Mouse (Mus musculus) forebrain, embryonic 14.5 days (tissue): ENCODE results near the gene 0610037L13Rik. TPM values are rescaled to one million over a fixed set of nuclear protein-coding genes. Genes with fewer than 3 reads are reported as not detected.
A peak's percentile ranks its signal among the peaks of the same experiment; 100 is the strongest.

ENCODE experiments used
- ATAC-seq: fragments of 200-750 bp; cut with Nextera tagmentation; 2 replicates; pipeline ENCODE4 v1.8.0; 2017; ENCODE audit warnings: mild to moderate bottlenecking, moderate library complexity
- DNase-seq: peaks from one replicate; pipeline ENCODE4 v3.0.0-alpha.2; 2015; ENCODE audit warnings: low spot score
- H3K27ac ChIP-seq: fragments of 300-500 bp; sonication (generic); 2 replicates; pipeline ENCODE4 v1.5.1; 2014; ENCODE audit warnings: low read depth, mild to moderate bottlenecking, control low read depth, low read length, moderate library complexity
- H3K27me3 ChIP-seq: fragments of 300-500 bp; sonication (generic); replicated peaks from 2 replicates; pipeline ENCODE4 v1.6.1; 2014; ENCODE audit warnings: low read length, control low read depth, mixed read lengths; ENCODE audit not compliant: control insufficient read depth, insufficient read depth
- H3K36me3 ChIP-seq: fragments of 300-500 bp; sonication (generic); 2 replicates; pipeline ENCODE4 v1.6.1; 2014; ENCODE audit warnings: low read length, control low read depth; ENCODE audit not compliant: control insufficient read depth, insufficient read depth
- H3K4me1 ChIP-seq: fragments of 300-500 bp; sonication (generic); 2 replicates; pipeline ENCODE4 v1.6.1; 2014; ENCODE audit warnings: antibody characterized with exemption, low read length, control low read depth; ENCODE audit not compliant: control insufficient read depth, insufficient read depth
- H3K4me2 ChIP-seq: fragments of 300-500 bp; sonication (generic); 2 replicates; pipeline ENCODE4 v1.6.1; 2014; ENCODE audit warnings: mild to moderate bottlenecking, control low read depth, low read length
- H3K4me3 ChIP-seq: fragments of 300-500 bp; sonication (generic); 2 replicates; pipeline ENCODE4 v1.5.1; 2014; ENCODE audit warnings: low read depth, low read length, control low read depth
- H3K9ac ChIP-seq: fragments of 300-500 bp; sonication (generic); 2 replicates; pipeline ENCODE4 v1.6.1; 2014; ENCODE audit warnings: mild to moderate bottlenecking, low read length, control low read depth, moderate library complexity
- H3K9me3 ChIP-seq: fragments of 300-500 bp; sonication (generic); replicated peaks from 2 replicates; pipeline ENCODE4 v1.6.1; 2016; ENCODE audit warnings: low read length, control low read depth, mixed read lengths; ENCODE audit not compliant: control insufficient read depth
- WGBS: fragments of 180-500 bp; shearing (Covaris S2); extraction: QIAGEN DNeasy Blood & Tissue Kit; methylation state at CpG from one replicate; pipeline ENCODE4 v1.1.7; 2014; 5-methylcytosine and 5-hydroxymethylcytosine counted together
- polyA plus RNA-seq: library from polyadenylated mRNA; unstranded; fragments of >200 nt; fragmentation: Nextera tagmentation; extraction: Ambion mirVana; gene quantifications from 2 replicates; pipeline ENCODE4 v1.2.1, GENCODE M21; 2014

0610037L13Rik gene
- polyA plus RNA-seq, 1 experiment from 2014 or later: 127 TPM

- Histone ChIP-seq H3K27me3 (no peaks in the 10 kb centered on the region), H3K9me3 (no peaks in the 10 kb centered on the region), H3K4me3 (peak overlapping the region; percentile 66), H3K36me3 (no peaks in the 10 kb centered on the region), H3K27ac (no peak overlapping the region), H3K4me1 (peaks cover 6% of the 10 kb centered on the region; the same call in 1 of the 2 replicates), H3K4me2 (peak overlapping the region; percentile 81), H3K9ac (peak overlapping the region; percentile 78; the same call in 1 of the 2 replicates)
- WGBS: 52% methylated on average over 7 of the region's 7 CpGs
- no peak for ATAC-seq
- no peak for DNase-seq
These were observed 34.2 kb downstream of the 0610037L13Rik start for GRCm38 (mm10) chr4:107923803-107924194.

GRCm38 (mm10) chr4:107928269-107928668 lies 38.7 kb downstream of the 0610037L13Rik start:
- Histone ChIP-seq H3K4me1 (no peaks in the 10 kb centered on the region), H3K9me3 (no peaks in the 10 kb centered on the region), H3K4me3 (no peak overlapping the region), H3K9ac (no peak overlapping the region), H3K27ac (no peak overlapping the region), H3K27me3 (no peaks in the 10 kb centered on the region), H3K4me2 (no peak overlapping the region), H3K36me3 (no peaks in the 10 kb centered on the region)
- DNase-seq: no peak
- 63% methylated on average over 2 of the region's 2 CpGs for WGBS
- ATAC-seq: no peak

GRCm38 (mm10) chr4:107928726-107929125 lies 39.1 kb downstream of the 0610037L13Rik start:
- Histone ChIP-seq H3K9me3 (no peaks in the 10 kb centered on the region), H3K4me2 (no peak overlapping the region), H3K27ac (no peak overlapping the region), H3K36me3 (no peaks in the 10 kb centered on the region), H3K4me1 (no peaks in the 10 kb centered on the region), H3K27me3 (no peaks in the 10 kb centered on the region), H3K4me3 (no peak overlapping the region), H3K9ac (no peak overlapping the region)
- DNase-seq (no peak), ATAC-seq (no peak)
- 77% methylated on average over 2 of the region's 2 CpGs for WGBS

DNA sequence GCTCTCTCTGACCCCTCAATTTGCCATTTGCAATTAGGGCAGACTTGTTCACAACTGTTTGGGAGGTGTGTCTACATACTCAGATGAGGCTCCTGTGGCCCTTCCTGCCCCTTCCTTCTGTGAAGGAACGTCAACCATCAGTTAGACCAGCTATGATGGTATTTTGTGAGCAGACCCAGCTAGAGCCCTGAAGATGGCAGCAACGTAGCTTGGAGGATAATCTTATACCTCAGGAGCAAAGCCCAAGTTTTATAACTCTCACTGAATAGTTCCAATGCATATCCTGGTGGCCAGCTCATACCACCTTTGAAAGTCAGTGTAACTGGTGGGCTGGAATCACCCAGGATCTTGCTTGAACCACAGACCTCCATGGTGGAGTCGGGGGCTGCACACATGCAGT lies 41.8 kb downstream of the 0610037L13Rik start:
- Histone ChIP-seq H3K9me3 (no peaks in the 10 kb centered on the region), H3K36me3 (no peaks in the 10 kb centered on the region), H3K9ac (no peak overlapping the region), H3K27ac (no peak overlapping the region), H3K27me3 (no peaks in the 10 kb centered on the region), H3K4me1 (no peaks in the 10 kb centered on the region), H3K4me3 (no peak overlapping the region), H3K4me2 (no peak overlapping the region)
- no peak for DNase-seq
- WGBS: 82% methylated on average over 3 of the region's 3 CpGs
- no peak for ATAC-seq

DNA sequence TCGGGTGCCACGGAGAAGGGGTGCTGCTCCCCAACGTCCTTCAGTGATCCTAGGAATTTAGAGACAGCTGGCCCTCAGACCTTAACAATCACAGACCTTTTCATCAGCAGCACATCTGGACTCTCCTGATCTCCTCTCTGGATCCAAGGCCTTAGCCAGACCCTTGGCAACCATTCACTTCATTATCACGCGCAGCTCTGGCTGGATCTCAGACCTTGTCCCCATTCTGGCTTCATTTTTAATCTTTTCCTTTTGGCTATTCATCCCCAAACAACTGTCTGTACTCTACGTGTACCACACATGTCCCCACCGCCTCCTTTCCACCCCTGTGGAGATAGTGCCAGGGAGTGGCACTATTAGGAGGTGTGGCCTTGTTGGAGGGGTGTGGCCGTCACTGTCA lies 43.6 kb downstream of the 0610037L13Rik start:
- 84% methylated on average over 8 of the region's 8 CpGs for WGBS

DNA sequence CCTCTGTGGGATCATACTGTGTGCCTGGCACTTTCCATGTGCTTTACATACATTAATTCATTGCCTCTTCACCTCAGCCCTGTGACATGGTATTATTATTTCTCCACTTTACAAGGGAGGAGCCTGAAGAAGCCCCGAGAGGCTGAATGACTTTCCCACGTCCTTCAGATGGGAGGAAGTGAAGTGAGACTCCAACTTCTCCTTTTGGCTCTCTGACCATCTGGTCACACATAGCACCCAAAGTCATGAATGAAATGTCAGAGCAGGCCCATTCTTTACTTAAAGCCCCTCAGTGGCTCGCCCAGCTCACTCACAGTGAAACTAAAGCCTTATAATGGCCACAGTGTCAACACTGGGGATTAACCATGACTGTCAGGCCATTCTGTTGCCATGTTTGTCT lies 45.6 kb downstream of the 0610037L13Rik start:
- Histone ChIP-seq H3K4me3 (no peak overlapping the region), H3K9me3 (no peaks in the 10 kb centered on the region), H3K4me2 (no peak overlapping the region), H3K27me3 (no peaks in the 10 kb centered on the region), H3K9ac (no peak overlapping the region), H3K36me3 (no peaks in the 10 kb centered on the region), H3K27ac (no peak overlapping the region), H3K4me1 (0 out of 2 replicates have a peak, but pooled peaks cover 2% of the 10 kb centered on the region)
- DNase-seq: no peak
- WGBS: 69% methylated on average over 3 of the region's 3 CpGs
- ATAC-seq: no peak

More for the DNA sequence above, 43.6 kb downstream of the 0610037L13Rik start:
- no peaks in the 10 kb centered on the region for H3K36me3 ChIP-seq
- no peak overlapping the region for H3K4me2 ChIP-seq
- H3K4me1 ChIP-seq: 0 out of 2 replicates have a peak, but pooled peaks cover 2% of the 10 kb centered on the region
- ATAC-seq (no peak), DNase-seq (no peak)
- no peaks in the 10 kb centered on the region for H3K9me3 ChIP-seq
- no peak overlapping the region for H3K9ac ChIP-seq
- H3K4me3 ChIP-seq: no peak overlapping the region
- no peak overlapping the region for H3K27ac ChIP-seq
- no peaks in the 10 kb centered on the region for H3K27me3 ChIP-seq

DNA sequence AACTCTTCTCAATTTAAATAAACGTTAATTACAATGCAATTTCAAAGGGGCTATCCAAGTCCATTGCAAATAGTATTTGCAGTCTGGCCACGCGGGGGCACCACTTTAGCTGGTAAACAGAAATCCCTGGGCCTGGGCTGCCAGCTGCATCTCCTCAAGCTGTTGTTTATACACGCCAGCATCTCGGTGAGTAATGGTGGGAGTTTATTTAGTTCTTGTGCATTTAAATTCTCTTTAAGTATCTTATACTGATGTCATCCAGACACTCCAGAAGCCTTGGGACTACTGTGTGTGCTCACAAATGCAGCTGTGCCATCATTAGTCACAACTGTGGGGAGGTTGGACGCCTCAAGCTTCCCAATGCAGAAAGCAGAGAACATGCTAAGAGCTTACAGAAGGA lies 47.7 kb downstream of the 0610037L13Rik start:
- Histone ChIP-seq H3K4me2 (no peak overlapping the region), H3K4me1 (0 out of 2 replicates have a peak, but pooled peaks cover 2% of the 10 kb centered on the region), H3K36me3 (no peaks in the 10 kb centered on the region), H3K9ac (no peak overlapping the region), H3K27ac (peak overlapping the region; percentile 33; the same call in 1 of the 2 replicates), H3K27me3 (no peaks in the 10 kb centered on the region), H3K9me3 (no peaks in the 10 kb centered on the region), H3K4me3 (no peak overlapping the region)
- ATAC-seq (peak; percentile 42), DNase-seq (peak; percentile 83)
- WGBS: 24% methylated on average over 6 of the region's 6 CpGs

- no peak overlapping the region for H3K9ac ChIP-seq
- no peaks in the 10 kb centered on the region for H3K36me3 ChIP-seq
- 0 out of 2 replicates have a peak, but pooled peaks cover 2% of the 10 kb centered on the region for H3K4me1 ChIP-seq
- H3K4me2 ChIP-seq: no peak overlapping the region
- ATAC-seq (no peak), DNase-seq (no peak)
- no peaks in the 10 kb centered on the region for H3K27me3 ChIP-seq
- H3K4me3 ChIP-seq: no peak overlapping the region
- 70% methylated on average over 2 of the region's 2 CpGs for WGBS
- H3K27ac ChIP-seq: no peak overlapping the region
- no peaks in the 10 kb centered on the region for H3K9me3 ChIP-seq
These were observed 48.5 kb downstream of the 0610037L13Rik start for GRCm38 (mm10) chr4:107938124-107938523.

DNA sequence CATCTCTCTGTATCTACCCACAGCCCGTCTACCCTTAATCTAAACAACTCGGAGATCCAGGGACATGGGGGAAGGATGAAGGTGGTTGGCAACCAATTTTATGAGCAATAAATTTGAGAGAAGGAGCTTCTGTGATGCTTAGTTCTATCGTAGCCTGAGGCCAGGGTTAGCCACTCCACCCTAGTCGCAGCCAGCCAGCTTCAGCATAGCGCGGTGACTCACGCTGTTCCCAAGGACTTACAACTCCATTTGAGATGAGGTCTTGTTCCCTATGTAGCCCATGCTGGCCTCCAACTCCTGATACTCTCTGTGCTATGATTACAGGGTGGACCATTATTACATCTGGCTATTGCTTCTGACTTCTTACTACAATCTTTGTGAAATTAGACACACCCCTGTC lies 53.1 kb downstream of the 0610037L13Rik start:
- Histone ChIP-seq H3K36me3 (no peaks in the 10 kb centered on the region), H3K9ac (no peak overlapping the region), H3K27ac (no peak overlapping the region), H3K4me2 (no peak overlapping the region), H3K9me3 (no peaks in the 10 kb centered on the region), H3K4me1 (0 out of 2 replicates have a peak, but pooled peaks cover under 1% of the 10 kb centered on the region), H3K27me3 (no peaks in the 10 kb centered on the region), H3K4me3 (no peak overlapping the region)
- WGBS: 89% methylated on average over 7 of the region's 7 CpGs
- no peak for DNase-seq
- ATAC-seq: no peak
